Mouse (Mus musculus) megakaryocyte, embryonic 14.5 days (primary cell): ENCODE data around the gene Rhod.

ENCODE experiments used
- FLI1 ChIP-seq: IDR thresholded peaks from 2 replicates; pipeline ENCODE4 v1.6.1; 2012; ENCODE audit warnings: low read length, inconsistent platforms, mixed read lengths
- GATA1 ChIP-seq: IDR thresholded peaks from 3 replicates; pipeline ENCODE4 v1.6.1; 2012; ENCODE audit warnings: mixed read lengths, low read length, inconsistent platforms, borderline replicate concordance

DNA sequence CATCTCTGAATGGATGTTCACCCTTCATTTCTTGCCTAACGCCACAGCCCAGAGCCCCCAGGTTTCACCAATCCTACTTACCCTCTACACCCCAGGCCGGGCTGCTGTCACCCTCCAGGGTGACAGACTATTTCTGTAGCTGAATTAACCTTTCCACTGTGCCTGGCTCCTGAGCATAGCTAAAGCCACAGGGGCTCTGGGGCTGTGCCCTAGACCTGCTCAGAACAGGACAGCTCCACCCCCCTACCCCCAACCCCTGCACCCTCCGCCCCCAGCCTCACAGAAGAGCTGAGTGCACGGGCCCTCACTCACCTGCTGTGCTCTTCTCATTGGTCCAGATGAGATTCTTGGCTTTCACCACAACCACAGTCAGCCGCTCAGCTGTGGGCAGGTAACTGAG lies 12.7 kb upstream of the Rhod start:
- TF ChIP-seq GATA1 (no peak), FLI1 (no peak)
